Mouse (Mus musculus) liver, postnatal 0 days (tissue): ENCODE measurements around the gene Cep95.

Experiments used
- CTCF ChIP-seq: sonication (generic); IDR thresholded peaks from 2 replicates; pipeline ENCODE4 v1.5.1; 2016; ENCODE audit warnings: antibody characterized with exemption, low read depth
- EP300 ChIP-seq: IDR thresholded peaks from 2 replicates; pipeline ENCODE4 v1.6.1; 2016; ENCODE audit warnings: antibody characterized with exemption, low read depth, mild to moderate bottlenecking

DNA sequence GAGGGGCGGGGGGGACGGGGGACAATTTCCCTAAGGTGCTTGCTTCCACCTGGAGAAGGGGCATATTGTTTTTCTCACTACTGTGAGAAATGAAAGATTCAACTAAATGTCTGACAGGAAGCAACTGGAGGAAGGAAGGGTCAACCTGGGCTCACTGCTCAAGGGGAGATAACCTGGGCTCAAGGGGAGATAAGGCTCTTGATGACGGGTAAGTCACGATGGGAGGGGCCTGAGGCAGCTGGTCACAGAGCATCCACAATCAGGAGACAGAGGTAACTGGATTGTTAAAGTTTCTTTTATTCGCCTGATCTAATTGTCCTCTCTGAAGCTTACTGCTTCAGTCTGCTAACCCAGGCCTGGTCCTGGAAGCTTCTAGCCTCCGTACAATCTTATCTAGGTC, 35.7 kb upstream of the Cep95 start:
- TF ChIP-seq CTCF (no peak), EP300 (no peak)
